Mouse (Mus musculus): Measurements from ENCODE around the gene Patl2. TPM values are rescaled to one million over a fixed set of nuclear protein-coding genes. Genes with fewer than 3 reads are reported as not detected.

Gene Patl2
- total RNA-seq, 2 experiments from 2014 or later: not detected

DNA sequence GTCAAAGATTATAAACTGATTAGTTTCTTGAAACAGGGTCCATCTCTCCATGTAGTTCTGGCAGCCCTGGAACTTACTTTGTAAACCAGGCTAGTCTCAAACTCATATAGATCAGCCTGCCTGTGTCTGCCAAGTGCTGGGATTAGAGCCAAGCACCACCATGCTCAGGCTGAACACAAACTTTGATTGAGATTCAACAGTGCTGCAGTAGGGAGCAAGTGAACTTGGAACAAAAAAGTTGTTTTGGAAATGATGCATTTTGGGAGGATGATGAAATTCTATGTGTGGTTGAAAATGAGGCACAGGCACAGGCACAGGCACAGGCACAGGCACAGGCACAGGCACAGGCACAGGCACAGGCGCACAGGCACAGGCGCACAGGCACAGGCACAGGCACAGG is 13.8 kb downstream of the Patl2 start:
- no peak for DNase-seq

DNA sequence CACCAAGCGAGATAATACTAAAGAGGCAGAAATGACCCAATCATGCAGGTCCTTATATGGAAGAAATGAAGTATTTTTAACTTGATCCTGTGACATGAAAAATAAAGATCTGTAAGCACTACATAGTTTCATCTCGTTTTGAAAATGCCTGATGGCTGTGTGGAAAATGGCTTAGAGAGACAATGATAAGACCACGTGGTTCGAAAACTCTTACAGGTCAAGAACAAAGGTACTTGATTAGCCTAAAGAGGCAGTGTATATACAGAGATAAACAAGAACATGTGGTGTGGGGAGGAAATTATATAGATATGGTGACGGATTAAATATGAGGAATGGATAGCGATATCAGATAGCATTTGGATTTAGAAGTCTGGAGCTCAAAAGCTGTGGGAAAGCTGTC is 14.7 kb downstream of the Patl2 start:
- no peak for DNase-seq

GRCm38 (mm10) chr2:122164293-122164692 is 21.7 kb downstream of the Patl2 start:
- no peak for DNase-seq

GRCm38 (mm10) chr2:122163430-122164195 is 22.4 kb downstream of the Patl2 start:
- DNase-seq: no peak

DNA sequence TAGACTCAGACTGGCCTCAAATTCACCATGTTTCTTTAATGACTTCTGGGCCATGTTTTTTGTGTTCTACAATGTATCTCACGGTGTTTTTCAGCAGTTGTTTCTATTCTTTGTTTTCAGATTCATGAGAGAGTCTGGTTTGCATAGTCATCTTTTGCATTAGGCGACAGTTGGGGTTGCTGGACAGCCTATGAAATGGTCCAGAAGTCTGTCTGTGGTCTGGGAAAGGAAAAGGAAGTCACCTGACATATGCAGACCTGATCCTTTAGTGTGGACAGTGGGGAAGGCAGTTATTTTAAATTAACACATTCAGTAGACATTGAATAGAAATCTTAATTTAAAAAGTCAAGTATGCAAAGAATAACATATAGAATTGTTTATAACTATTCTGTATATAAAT is 23.5 kb downstream of the Patl2 start:
- no peak for DNase-seq

DNA sequence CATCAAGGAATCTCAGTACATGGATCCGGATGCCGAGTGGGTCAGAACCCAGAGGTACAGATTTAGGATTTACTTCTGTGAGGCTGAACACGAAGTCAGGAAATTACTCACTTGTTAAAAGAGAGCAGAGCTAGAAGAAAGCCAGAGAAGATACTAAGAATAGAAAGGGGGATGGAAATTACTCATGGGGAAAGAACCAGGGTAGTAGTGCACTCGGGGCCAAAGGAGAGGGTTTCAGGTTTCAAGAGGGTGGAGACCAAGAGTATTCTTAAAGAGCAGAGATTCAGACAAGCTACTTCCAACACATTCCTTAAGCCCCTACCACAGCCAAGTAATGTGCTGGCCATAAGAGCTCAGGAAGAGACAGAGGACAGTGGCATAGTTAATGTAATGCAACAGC is 24.4 kb downstream of the Patl2 start:
- DNase-seq: no peak

DNA sequence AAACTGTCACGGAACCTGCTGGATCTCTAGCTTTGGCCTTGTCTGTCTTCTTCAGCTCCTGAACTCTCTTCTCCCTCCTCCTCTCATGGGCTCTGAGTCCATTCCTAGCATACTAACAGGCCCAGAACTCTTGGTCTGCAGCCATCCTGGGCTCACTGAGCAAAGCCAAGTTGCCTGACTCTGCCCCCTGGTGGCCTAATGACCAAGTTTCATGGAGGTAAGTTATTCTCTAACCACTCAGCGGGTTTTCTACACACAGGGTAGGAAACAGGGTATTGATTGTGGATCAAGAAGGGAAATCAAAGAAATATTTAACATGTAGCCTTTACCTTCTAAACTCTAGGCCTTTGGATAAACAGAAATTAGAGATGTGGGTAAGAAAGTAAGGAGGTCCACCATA is 25.3 kb downstream of the Patl2 start, which contains the start of gene Trim69:
Gene Trim69 (plus strand): TSS at position 21 of the 400 bp plus-strand sequence.
- peak; percentile 67 for DNase-seq

- no peak for DNase-seq
These were observed 26.3 kb downstream of the Patl2 start for GRCm38 (mm10) chr2:122159667-122160066.

GRCm38 (mm10) chr2:122158362-122158802 is 27.6 kb downstream of the Patl2 start:
- DNase-seq: no peak

- no peak for DNase-seq
These were observed 28.4 kb downstream of the Patl2 start for GRCm38 (mm10) chr2:122157561-122157960.

GRCm38 (mm10) chr2:122156051-122156700 is 29.8 kb downstream of the Patl2 start:
- DNase-seq: no peak

- DNase-seq: no peak
These were observed 30.7 kb downstream of the Patl2 start for GRCm38 (mm10) chr2:122155292-122155691.

GRCm38 (mm10) chr2:122154479-122154878 is 31.5 kb downstream of the Patl2 start:
- DNase-seq: no peak

GRCm38 (mm10) chr2:122153681-122154365 is 32.2 kb downstream of the Patl2 start:
- DNase-seq: no peak

- no peak for DNase-seq
These were observed 33.1 kb downstream of the Patl2 start for GRCm38 (mm10) chr2:122152850-122153249.

DNA sequence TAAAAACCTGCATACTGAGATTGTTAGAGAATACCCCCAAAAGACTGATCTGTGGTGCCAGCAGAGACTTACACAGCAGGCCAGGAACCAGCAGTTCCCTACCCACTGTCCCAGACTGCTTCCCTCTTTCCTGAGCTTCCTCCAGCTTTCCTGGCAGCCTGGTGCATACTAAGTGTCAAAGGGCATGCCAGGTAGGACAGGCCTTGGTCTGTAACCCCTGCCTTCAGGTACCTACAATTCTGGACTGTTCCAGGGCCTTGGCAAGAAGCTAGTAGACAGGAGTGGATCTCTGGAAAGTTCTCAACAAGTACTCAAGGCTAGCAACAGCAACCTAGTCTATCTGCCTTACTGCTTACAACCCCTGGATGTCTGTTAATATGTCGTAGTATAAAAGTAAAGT is 34.8 kb downstream of the Patl2 start:
- no peak for DNase-seq

DNA sequence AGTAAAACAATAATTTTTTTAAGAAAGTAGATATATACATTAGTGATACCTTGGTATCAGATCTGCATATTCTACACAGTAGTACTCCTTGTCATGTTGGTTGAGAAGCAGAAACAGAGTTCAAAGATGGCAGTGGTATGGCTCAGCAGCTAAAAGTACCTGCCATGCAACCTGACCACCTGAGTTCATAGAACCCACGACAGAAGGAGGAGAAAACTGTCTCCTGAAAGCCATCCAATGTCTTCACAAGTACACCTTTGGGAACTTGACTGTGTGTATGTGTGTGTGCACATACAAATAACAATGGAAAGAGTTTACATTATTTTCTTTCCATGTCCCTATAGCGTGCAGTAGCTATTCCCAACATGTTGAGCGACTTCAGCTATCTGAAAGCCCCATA is 36.3 kb downstream of the Patl2 start:
- no peak for DNase-seq

DNA sequence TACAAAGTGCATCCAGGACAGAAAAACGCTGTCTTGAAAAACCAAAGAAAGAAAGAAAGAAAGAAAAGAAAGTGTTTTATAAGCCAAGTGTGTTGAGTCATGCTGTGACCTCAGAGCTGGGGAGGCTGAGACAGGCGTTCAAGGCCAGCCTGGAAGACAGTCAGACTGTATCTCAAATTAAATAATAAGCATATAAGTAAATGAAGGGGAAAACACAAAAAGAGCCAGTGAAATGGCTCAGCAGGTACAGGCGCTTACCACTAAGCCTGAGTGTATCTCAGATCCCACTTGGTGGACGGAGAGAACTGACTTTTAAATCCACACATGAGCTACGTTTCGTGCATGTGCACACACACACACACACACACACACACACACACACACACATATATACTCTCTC is 36.7 kb downstream of the Patl2 start:
- DNase-seq: no peak

DNA sequence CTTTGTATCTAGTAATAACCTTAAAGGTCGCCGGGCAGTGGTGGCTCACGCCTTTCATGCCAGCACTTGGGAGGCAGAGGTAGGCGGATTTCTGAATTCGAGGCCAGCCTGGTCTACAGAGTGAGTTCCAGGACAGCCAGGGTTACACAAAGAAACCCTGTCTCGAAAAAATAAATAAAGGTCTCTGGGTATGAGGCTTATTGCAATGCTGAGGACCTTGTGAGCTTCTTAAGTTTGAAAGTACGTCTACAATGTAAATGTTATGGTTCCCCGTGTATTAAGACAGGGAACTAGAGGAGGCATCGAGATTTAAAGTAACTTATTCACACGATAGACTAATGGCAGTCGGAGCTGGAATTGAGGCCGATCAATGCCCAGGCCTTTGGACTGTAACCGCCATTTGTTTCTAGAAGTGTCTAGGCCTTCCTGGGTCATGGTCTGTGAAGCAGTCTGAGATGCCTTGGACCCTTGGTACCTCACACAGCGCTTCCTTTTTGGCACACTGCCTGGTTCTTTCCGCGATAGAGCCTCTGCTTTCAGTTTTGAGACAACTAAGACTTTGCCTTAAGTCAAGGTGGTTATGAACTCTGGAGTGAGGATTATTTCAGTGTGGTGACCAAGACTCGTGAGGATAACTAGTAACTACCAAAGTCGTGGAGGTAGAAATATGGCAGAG is 37.6 kb downstream of the Patl2 start:
- DNase-seq: peak; percentile 46

- DNase-seq: peak; percentile 90
These were observed 38.3 kb downstream of the Patl2 start, which contains the start of gene B2m for GRCm38 (mm10) chr2:122147508-122148241. TSS of gene B2m (plus strand) at chr2:122147686.

GRCm38 (mm10) chr2:122146687-122147086 is 39.3 kb downstream of the Patl2 start:
- DNase-seq: no peak

DNA sequence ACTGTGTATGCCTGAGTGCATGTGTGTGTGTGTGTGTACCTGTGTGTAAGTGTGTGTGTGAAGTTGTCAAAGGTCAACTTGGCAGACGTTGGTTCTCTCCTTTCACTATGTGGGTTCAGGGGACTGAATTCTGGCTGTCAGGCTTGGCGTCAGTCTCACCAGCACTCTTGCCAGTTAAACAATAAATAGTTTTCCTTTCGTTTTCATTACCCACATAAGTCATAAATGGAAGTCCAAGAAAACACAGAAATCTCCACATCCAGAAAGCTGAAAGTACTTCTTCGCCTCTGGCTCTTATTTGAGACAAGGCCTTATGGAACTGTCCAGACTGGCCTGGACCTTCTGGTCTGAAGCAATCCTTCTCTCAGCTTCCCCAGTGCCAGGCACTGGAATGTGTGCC is 40.2 kb downstream of the Patl2 start:
- no peak for DNase-seq

All from gastrocnemius, postnatal 25 days (tissue).